Mouse (Mus musculus) liver, embryonic 15.5 days (tissue): Measurements from ENCODE around the gene Saa3. TPM values are rescaled to one million over a fixed set of nuclear protein-coding genes. Genes with fewer than 3 reads are reported as not detected.
A peak's percentile ranks its signal among the peaks of the same experiment; 100 is the strongest.
"Not testable (repeated sequence)": the region's sequence is repeated elsewhere in the genome, so short reads cannot be mapped to it uniquely, and the experiment has no call there.

ENCODE experiments used
- ATAC-seq: fragments of 200-750 bp; cut with Nextera tagmentation; 2 replicates; pipeline ENCODE4 v1.8.0; 2017; ENCODE audit warnings: moderate number of reproducible peaks, mild to moderate bottlenecking, moderate library complexity; ENCODE audit not compliant: insufficient read depth
- H3K27ac ChIP-seq: fragments of 300-500 bp; sonication (generic); replicated peaks from 2 replicates; pipeline ENCODE4 v1.5.1; 2015; ENCODE audit warnings: mild to moderate bottlenecking, inconsistent platforms
- H3K27me3 ChIP-seq: fragments of 300-500 bp; sonication (generic); 2 replicates; pipeline ENCODE4 v1.6.1; 2015; ENCODE audit warnings: mild to moderate bottlenecking, inconsistent platforms
- H3K36me3 ChIP-seq: fragments of 300-500 bp; sonication (generic); replicated peaks from 2 replicates; pipeline ENCODE4 v1.6.1; 2015; ENCODE audit warnings: moderate library complexity, mild to moderate bottlenecking, inconsistent platforms
- H3K4me1 ChIP-seq: fragments of 300-500 bp; sonication (generic); replicated peaks from 2 replicates; pipeline ENCODE4 v1.6.1; 2015; ENCODE audit warnings: inconsistent platforms
- H3K4me2 ChIP-seq: fragments of 300-500 bp; sonication (generic); 2 replicates; pipeline ENCODE4 v1.6.1; 2015; ENCODE audit warnings: moderate library complexity, mild to moderate bottlenecking, inconsistent platforms
- H3K4me3 ChIP-seq: fragments of 300-500 bp; sonication (generic); replicated peaks from 2 replicates; pipeline ENCODE4 v1.5.1; 2015; ENCODE audit warnings: mild to moderate bottlenecking, inconsistent platforms
- H3K9ac ChIP-seq: fragments of 300-500 bp; sonication (generic); 2 replicates; pipeline ENCODE4 v1.6.1; 2015; ENCODE audit warnings: moderate library complexity, mild to moderate bottlenecking, inconsistent platforms
- H3K9me3 ChIP-seq: fragments of 300-500 bp; sonication (generic); replicated peaks from 2 replicates; pipeline ENCODE4 v1.6.1; 2016; ENCODE audit warnings: inconsistent platforms
- WGBS: fragments of 180-500 bp; shearing (Covaris S2); methylation state at CpG from one replicate; pipeline ENCODE4 v1.1.7; 2015; ENCODE audit warnings: mixed read lengths; ENCODE audit not compliant: insufficient replicate concordance; 5-methylcytosine and 5-hydroxymethylcytosine counted together
- polyA plus RNA-seq: library from polyadenylated mRNA; unstranded; fragments of >200 nt; fragmentation: Nextera tagmentation; extraction: Ambion mirVana; gene quantifications from 2 replicates; pipeline ENCODE4 v1.2.1, GENCODE M21; 2015

The Saa3 gene
- polyA plus RNA-seq, 1 experiment from 2014 or later: 6.4 TPM

DNA sequence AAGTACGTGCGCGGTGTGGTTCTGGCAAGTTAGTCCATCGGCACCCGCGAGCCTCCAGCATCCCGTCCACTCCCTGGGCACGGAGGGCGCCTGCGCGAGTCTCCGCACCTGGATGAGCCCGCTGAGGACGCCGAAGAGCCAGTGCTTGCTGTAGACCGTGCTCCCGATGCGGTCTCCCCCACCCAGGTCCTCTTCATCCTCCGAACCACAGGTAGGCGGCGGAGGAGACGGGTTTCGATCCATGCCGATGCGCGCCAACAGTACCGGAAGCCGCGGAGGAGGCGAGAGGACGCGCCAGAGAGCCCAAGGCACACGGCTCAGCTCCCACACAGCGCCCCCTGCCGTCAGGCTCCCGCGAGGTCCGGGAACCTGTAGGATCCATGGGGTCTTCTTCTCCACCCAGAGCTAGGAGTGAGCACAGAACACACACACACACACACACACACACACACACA lies 5.1 kb downstream of the Saa3 start, which contains the start of gene Saal1:
Gene Saal1, minus strand, starts transcription at position 291 of the 455 bp plus-strand sequence.
- no peaks in the 10 kb centered on the region for H3K27me3 ChIP-seq

DNA sequence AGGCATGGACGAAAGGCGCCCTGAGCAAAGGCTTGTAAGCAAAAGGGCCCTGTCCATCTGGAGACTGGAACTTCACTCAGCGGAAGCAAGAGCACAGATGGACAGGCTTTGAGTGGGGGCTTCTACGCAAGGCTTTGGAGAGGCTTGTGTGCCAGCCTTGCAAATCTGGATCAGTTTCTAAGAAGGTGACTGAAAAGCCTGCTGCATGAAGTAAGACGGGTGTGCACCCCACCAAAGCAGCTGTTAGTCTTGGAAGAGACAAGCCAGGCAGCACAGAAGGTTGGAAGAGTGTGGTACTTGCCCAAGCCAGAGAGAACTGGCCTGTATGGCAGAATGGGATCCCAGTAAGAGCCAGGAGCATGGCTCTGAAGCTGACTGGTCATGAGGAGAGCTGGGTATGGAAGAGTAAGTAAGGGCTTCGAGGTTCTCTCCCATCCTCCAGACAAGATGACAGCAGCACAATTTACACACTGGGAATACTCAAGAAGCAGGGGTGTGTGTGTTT lies 14.9 kb downstream of the Saa3 start:
- H3K27ac ChIP-seq: no peak overlapping the region
- H3K4me2 ChIP-seq: no peak overlapping the region
- H3K9ac ChIP-seq: no peak overlapping the region
- ATAC-seq: no peak
- peaks cover 7% of the 10 kb centered on the region for H3K4me1 ChIP-seq
- H3K4me3 ChIP-seq: no peak overlapping the region
- H3K27me3 ChIP-seq: no peaks in the 10 kb centered on the region
- no peaks in the 10 kb centered on the region for H3K9me3 ChIP-seq
- H3K36me3 ChIP-seq: peaks cover 90% of the 10 kb centered on the region
- WGBS: 83% methylated on average over 6 of the region's 6 CpGs

More for the DNA sequence above, 5.1 kb downstream of the Saa3 start, which contains the start of gene Saal1:
- peak within 1 kb of the TSS; percentile 69 for H3K27ac ChIP-seq
- H3K9ac ChIP-seq: peak within 1 kb of the TSS; percentile 82
- H3K9me3 ChIP-seq: no peaks in the 10 kb centered on the region
- peaks cover 31% of the 10 kb centered on the region for H3K36me3 ChIP-seq
- WGBS: under 1% methylated on average over 38 of the region's 38 CpGs
- H3K4me2 ChIP-seq: peak within 1 kb of the TSS; percentile 71
- H3K4me1 ChIP-seq: peaks cover 15% of the 10 kb centered on the region
- H3K4me3 ChIP-seq: peak within 1 kb of the TSS; percentile 94
- peak; percentile 86 for ATAC-seq

DNA sequence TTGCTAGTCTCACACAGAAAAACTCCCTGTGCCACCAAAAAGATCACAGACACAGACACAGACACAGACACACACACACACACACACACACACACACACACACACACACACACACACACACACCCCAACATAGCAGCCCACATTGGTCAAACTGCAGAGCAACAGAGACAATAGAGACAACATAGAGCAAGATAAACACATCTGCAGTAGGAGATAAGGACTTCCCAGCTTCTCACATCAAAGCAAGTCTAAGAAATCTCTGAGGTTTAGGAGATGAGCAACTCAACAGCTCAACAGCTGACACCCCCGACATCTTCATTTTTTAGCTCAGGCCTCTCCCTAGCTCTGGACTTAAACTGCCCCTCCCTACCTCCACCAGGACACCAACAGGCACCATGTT lies 18.7 kb downstream of the Saa3 start:
- Histone ChIP-seq H3K4me2 (no peak overlapping the region), H3K9me3 (no peaks in the 10 kb centered on the region), H3K27ac (no peak overlapping the region), H3K4me3 (no peak overlapping the region), H3K4me1 (peaks cover 7% of the 10 kb centered on the region), H3K9ac (no peak overlapping the region), H3K27me3 (no peaks in the 10 kb centered on the region), H3K36me3 (peaks cover 72% of the 10 kb centered on the region)
- peak; percentile 12; the same call in 1 of the 2 replicates for ATAC-seq
- WGBS: 6% methylated on average over 1 of the region's 1 CpGs

DNA sequence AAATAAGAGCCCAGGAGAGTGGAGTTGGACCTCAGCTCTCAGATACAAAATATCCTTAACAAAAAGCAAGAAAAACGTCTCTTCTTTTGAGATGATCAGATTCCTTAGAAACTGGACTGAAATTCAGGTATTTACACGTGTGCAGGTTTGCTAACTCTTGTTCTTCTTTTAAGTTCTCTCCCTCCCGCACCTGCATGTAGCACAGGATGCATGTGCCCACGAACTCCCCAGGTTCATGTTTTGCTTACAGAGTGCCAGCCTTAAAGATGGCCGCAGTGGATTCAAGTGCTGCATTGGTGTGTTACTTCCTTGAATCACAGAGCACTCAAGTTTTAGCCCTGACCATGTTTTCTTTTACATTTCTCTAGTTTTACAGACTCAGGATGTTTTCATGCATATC lies 28.7 kb downstream of the Saa3 start:
- no peaks in the 10 kb centered on the region for H3K27me3 ChIP-seq
- H3K4me3 ChIP-seq: no peak overlapping the region
- no peak for ATAC-seq
- no peak overlapping the region for H3K27ac ChIP-seq
- H3K4me1 ChIP-seq: no peaks in the 10 kb centered on the region
- 63% methylated on average over 5 of the region's 5 CpGs for WGBS
- H3K36me3 ChIP-seq: peaks cover 38% of the 10 kb centered on the region
- no peaks in the 10 kb centered on the region for H3K9me3 ChIP-seq
- no peak overlapping the region for H3K4me2 ChIP-seq
- H3K9ac ChIP-seq: no peak overlapping the region

DNA sequence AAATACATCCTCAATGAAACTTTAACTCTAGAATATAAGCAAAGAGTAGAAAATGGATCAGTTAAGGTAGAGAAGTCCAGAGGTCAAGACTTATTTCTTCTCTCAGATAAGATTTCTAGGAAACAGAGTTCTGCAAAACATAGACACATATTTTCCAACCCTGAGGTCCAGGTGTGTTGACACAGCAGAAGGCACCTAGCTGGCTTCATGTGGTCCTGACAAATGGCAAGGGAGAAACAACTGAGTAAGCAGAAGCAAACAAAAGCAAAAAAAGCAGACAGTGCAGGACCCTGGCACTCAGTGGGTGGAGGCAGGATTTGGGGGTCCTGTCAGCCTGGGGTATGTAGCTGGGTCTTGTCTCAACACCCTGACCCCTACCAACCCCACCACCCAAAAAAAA lies 34.8 kb downstream of the Saa3 start:
- Histone ChIP-seq H3K4me3 (no peak overlapping the region), H3K27me3 (no peaks in the 10 kb centered on the region), H3K9me3 (no peaks in the 10 kb centered on the region), H3K9ac (no peak overlapping the region), H3K36me3 (no peaks in the 10 kb centered on the region), H3K4me2 (no peak overlapping the region), H3K27ac (no peak overlapping the region), H3K4me1 (no peaks in the 10 kb centered on the region)
- no peak for ATAC-seq

DNA sequence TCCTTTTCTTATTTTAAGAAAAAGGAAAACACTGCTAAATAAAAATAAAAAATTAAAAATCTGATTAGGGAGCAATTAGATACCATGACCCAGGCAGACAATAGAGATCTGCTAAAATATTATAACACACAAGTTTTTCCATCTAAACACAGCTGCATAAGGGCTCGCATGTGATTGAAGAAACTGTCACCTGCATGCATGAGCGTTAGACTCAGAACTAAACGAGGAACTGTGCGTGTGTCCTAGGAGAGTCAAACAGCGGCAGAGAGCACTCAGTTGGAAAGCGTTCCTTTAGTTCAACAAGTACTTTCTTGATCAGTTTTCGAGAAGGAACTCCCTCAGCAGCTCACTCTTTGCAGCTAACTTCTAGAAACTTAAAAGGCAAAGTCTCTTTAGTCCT lies 36.5 kb downstream of the Saa3 start:
- H3K4me1 ChIP-seq, H3K36me3 ChIP-seq, H3K9ac ChIP-seq, H3K27ac ChIP-seq, H3K4me2 ChIP-seq, H3K4me3 ChIP-seq, H3K27me3 ChIP-seq, H3K9me3 ChIP-seq, ATAC-seq: not testable (repeated sequence)
- 64% methylated on average over 7 of the region's 7 CpGs for WGBS

DNA sequence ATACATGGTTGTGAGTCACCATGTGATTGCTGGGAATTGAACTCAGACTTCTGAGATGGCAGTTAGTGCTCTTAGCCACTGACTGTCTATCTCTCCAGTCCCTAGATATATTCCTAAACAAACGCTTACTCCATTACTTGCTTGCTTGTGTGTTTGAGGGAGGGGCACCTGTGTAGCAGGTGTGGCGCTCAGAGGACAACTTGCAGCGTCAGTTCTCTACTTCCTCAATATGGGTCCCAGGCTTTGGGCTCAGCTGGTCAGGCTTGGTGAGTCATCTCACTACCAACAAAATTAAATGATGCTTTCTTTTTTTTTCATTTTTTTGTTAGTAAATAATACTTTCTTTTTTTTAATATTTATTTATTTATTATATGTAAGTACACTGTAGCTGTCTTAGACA lies 37.1 kb downstream of the Saa3 start:
- no peak for ATAC-seq
- Histone ChIP-seq H3K27ac (no peak overlapping the region), H3K9me3 (no peaks in the 10 kb centered on the region), H3K9ac (no peak overlapping the region), H3K27me3 (0 out of 2 replicates have a peak, but pooled peaks cover 3% of the 10 kb centered on the region), H3K4me1 (no peaks in the 10 kb centered on the region), H3K36me3 (no peaks in the 10 kb centered on the region), H3K4me2 (no peak overlapping the region), H3K4me3 (no peak overlapping the region)
- WGBS: 42% methylated on average over 3 of the region's 3 CpGs

DNA sequence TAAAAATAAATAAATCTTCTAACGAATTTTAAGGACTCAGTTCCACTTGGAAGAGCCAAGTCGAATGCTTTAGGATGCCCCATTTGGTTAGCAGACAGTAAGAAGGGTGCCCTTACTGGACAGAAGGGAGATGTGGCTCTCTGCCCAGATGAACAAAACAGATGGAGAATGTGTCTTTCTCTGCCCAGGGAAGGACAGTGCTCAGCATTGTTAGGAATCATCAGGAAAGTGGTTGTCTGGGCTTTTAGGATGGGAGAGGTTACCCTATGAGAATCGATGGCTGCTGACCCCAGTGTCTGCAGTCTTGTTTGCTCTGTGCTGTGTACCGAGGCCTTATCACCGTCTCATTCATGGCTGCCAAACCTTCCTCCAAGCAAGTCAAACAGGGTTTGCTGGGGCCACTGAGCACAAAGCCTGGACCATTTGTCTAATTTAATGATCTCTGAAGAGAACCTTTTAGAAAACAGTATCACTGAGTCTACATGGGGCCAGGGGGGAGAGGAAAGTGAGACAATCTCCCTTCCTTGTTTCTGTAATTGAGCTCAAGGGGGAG lies 38.6 kb downstream of the Saa3 start:
- H3K4me3 ChIP-seq: no peak overlapping the region
- no peak for ATAC-seq
- H3K27me3 ChIP-seq: peaks cover 3% of the 10 kb centered on the region; the same call in 1 of the 2 replicates
- H3K4me2 ChIP-seq: no peak overlapping the region
- WGBS: 55% methylated on average over 5 of the region's 5 CpGs
- H3K9ac ChIP-seq: no peak overlapping the region
- H3K27ac ChIP-seq: no peak overlapping the region
- no peaks in the 10 kb centered on the region for H3K9me3 ChIP-seq
- H3K4me1 ChIP-seq: no peaks in the 10 kb centered on the region
- no peaks in the 10 kb centered on the region for H3K36me3 ChIP-seq

DNA sequence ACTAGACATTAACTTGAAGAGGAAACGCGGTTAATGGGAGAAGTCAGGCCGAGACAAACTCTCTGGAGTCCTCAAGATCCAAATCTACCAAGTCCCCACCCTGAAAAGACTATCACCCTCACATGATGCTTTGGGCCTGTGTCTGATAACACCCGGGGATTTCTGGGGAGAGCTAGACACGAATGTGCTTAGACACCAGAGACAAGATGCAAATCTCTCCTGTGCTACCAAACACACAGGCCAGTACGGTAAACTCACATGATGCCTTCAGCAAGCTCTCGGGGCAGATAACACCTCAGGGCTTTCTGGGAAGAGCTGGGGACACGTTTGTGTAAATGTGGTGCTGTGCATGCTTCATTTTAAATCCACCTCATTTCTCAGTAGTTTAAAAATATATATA lies 39.6 kb downstream of the Saa3 start:
- H3K27me3 ChIP-seq: peaks cover 3% of the 10 kb centered on the region; the same call in 1 of the 2 replicates
- no peaks in the 10 kb centered on the region for H3K4me1 ChIP-seq
- no peaks in the 10 kb centered on the region for H3K36me3 ChIP-seq
- no peak overlapping the region for H3K9ac ChIP-seq
- no peak overlapping the region for H3K4me2 ChIP-seq
- 31% methylated on average over 8 of the region's 8 CpGs for WGBS
- H3K4me3 ChIP-seq: no peak overlapping the region
- H3K27ac ChIP-seq: no peak overlapping the region
- no peak for ATAC-seq
- no peaks in the 10 kb centered on the region for H3K9me3 ChIP-seq

DNA sequence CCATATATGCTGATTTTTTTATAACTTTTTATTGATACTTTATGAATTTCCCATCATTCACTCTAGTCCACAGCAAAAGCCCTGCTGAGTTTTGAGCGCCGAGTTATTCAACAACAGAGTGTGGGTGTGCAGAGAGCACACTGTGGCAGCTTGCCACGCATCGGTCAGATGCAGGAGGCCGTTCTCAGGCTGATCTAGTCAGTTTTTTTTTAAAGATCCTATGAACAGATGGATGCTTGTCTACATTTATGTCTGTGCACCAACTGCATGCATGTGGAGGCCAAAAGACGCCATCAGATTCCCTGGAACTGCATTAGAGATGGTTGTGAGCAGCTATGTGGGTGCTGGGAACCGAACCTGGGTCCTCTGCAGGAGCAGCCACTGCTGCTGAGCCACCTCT lies 40.4 kb downstream of the Saa3 start:
- H3K27me3 ChIP-seq: peaks cover 3% of the 10 kb centered on the region; the same call in 1 of the 2 replicates
- H3K9ac ChIP-seq: no peak overlapping the region
- no peak for ATAC-seq
- H3K4me1 ChIP-seq: no peaks in the 10 kb centered on the region
- H3K9me3 ChIP-seq: no peaks in the 10 kb centered on the region
- H3K27ac ChIP-seq: no peak overlapping the region
- no peaks in the 10 kb centered on the region for H3K36me3 ChIP-seq
- 69% methylated on average over 7 of the region's 7 CpGs for WGBS
- no peak overlapping the region for H3K4me3 ChIP-seq
- no peak overlapping the region for H3K4me2 ChIP-seq

DNA sequence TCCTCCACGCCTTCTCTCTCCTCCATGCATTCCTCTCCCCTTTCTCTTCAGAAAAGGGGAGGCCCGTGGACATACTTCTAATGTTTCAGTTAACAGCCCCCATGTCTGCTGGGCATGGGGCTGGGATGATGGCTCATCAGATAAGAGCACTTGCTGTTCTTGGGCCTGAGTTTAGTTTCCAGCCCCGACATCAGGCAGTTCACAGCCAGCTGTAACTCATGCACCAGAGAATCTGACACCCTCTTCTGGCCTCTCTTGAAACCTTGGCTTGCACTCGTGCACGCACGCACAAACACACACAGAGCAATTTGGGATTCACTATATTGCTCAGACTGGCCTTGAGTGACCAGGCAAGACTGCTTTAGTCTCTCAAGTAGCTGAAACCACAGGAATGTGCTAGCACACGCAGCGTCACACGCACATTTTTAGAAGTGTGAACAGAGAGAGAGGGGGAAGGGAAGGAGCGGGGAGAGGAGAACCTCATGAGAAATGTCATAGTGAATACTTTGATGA lies 43.3 kb downstream of the Saa3 start, which contains the start of gene Tph1:
Gene Tph1, minus strand, starts transcription at position 378 of the 513 bp plus-strand sequence.
- H3K27me3 ChIP-seq: peaks cover 23% of the 10 kb centered on the region
- H3K4me3 ChIP-seq: no peak within 1 kb of the TSS
- no peak within 1 kb of the TSS for H3K27ac ChIP-seq
- no peaks in the 10 kb centered on the region for H3K4me1 ChIP-seq
- H3K4me2 ChIP-seq: no peak within 1 kb of the TSS
- no peak within 1 kb of the TSS for H3K9ac ChIP-seq
- H3K9me3 ChIP-seq: no peaks in the 10 kb centered on the region
- WGBS: 33% methylated on average over 10 of the region's 10 CpGs
- no peaks in the 10 kb centered on the region for H3K36me3 ChIP-seq
- no peak for ATAC-seq
